Comparison of ENCODE assay signal across 9 mouse cellular contexts in the genomic region with DNA sequence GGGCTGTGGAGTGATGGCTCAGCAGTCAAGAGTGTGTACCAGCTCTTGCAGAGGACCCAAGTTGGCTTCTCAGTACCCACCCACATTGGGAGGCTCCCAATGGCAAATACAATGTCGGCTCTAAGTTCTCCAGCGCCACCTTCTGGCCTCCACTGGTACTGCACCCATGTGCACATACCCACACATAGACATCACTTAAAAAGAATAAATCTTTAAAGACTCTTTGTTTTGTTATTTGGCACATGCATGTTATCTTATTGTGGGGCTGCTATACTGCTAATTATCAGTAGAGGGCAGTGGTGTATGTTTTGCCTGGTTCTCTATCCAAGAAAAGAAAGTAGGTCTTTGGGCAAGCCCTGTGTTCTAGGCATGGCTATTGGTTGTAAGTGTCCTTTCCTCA.
DNase-seq lines count a peak whose midpoint lies in the region; ATAC-seq and TF ChIP-seq lines count a peak whose summit lies in the region.
"Had no signal": no experiment of that assay in that cellular context is flagged by ENCODE, and none has a peak within 500 bp of the region (broad histone marks: within the 10 kb centered on the region; RNA-seq: fewer than 3 reads in every experiment).

No protein-coding gene starts in this region.

- no peaks in the 10 kb centered on the region; the same call in 1 of the 2 replicates for H3K9me3 ChIP-seq in forebrain, embryonic 11.5 days (ENCODE audit: control insufficient read depth, low read length)
- 0 out of 2 replicates have a peak, but pooled peaks cover 2% of the 10 kb centered on the region for H3K9me3 ChIP-seq in forebrain, embryonic 14.5 days (replicated peaks; ENCODE audit: control insufficient read depth, low read length)
- H3K9me3 ChIP-seq in liver, embryonic 14.5 days (ENCODE audit: control insufficient read depth, low read length): no peaks in the 10 kb centered on the region

- 30% methylated on average over 2 of the region's 2 CpGs for WGBS in forebrain, embryonic 11.5 days
- WGBS in forebrain, embryonic 14.5 days: 36% methylated on average over 2 of the region's 2 CpGs
- WGBS in liver, embryonic 14.5 days (ENCODE audit: insufficient replicate concordance): 15% methylated on average over 2 of the region's 2 CpGs

- H3K27me3 ChIP-seq in forebrain, embryonic 11.5 days (ENCODE audit: control insufficient read depth, insufficient read depth, low read length): no peaks in the 10 kb centered on the region
- no peaks in the 10 kb centered on the region for H3K27me3 ChIP-seq in forebrain, embryonic 14.5 days (replicated peaks; ENCODE audit: control insufficient read depth, insufficient read depth, low read length)
- no peaks in the 10 kb centered on the region for H3K27me3 ChIP-seq in liver, embryonic 14.5 days (ENCODE audit: control insufficient read depth, insufficient read depth, low read length)

- peak; percentile 78 for TF ChIP-seq CTCF in liver, embryonic 14.5 days (IDR thresholded peaks at IDR 0.05; ENCODE audit: low read depth)

- H3K27ac ChIP-seq in forebrain, embryonic 11.5 days (ENCODE audit: low read depth, low read length): no peak overlapping the region
- H3K27ac ChIP-seq in forebrain, embryonic 14.5 days (ENCODE audit: low read depth, low read length): no peak overlapping the region
- H3K27ac ChIP-seq in liver, embryonic 14.5 days: no peak overlapping the region

- no peak for ATAC-seq in forebrain, embryonic 11.5 days (replicated peaks; ENCODE audit: low FRiP score)
- no peak for ATAC-seq in forebrain, embryonic 14.5 days
- ATAC-seq in liver, embryonic 14.5 days (ENCODE audit: insufficient read depth): no peak

- H3K4me3 ChIP-seq in forebrain, embryonic 11.5 days (ENCODE audit: low read depth, low read length): no peak overlapping the region
- no peak overlapping the region for H3K4me3 ChIP-seq in forebrain, embryonic 14.5 days (ENCODE audit: low read depth, low read length)
- no peak overlapping the region for H3K4me3 ChIP-seq in liver, embryonic 14.5 days (ENCODE audit: insufficient read depth in 1 of 2, low read depth in 2 of 2, low read length in 2 of 2)

- peak; percentile 69 for DNase-seq in forebrain, embryonic 11.5 days (ENCODE audit: low spot score)
- DNase-seq in forebrain, embryonic 14.5 days (ENCODE audit: low spot score): no peak
- peak; percentile 20 for DNase-seq in thymus, postnatal 14 days
- no peak for DNase-seq in thymus, postnatal 25 days
- no peak for DNase-seq in liver, embryonic 14.5 days (ENCODE audit: low read depth in 3 of 3, low spot score in 3 of 3)
- no peak for DNase-seq in right cerebral cortex, postnatal 36 days (ENCODE audit: low spot score in 2 of 2)
- no peak for DNase-seq in spleen, postnatal 4 days (ENCODE audit: low spot score in 2 of 2)
- no peak for DNase-seq in adrenal gland, postnatal 14 days

- TF ChIP-seq EP300 in liver, embryonic 14.5 days (IDR thresholded peaks at IDR 0.05; ENCODE audit: low read depth): no peak

- H3K9ac ChIP-seq in forebrain, embryonic 11.5 days (ENCODE audit: low read length): no peak overlapping the region
- no peak overlapping the region for H3K9ac ChIP-seq in forebrain, embryonic 14.5 days (ENCODE audit: low read length)
- H3K9ac ChIP-seq in liver, embryonic 14.5 days (replicated peaks): no peak overlapping the region

- H3K36me3 ChIP-seq in forebrain, embryonic 11.5 days (ENCODE audit: control insufficient read depth, insufficient read depth, low read length): no peaks in the 10 kb centered on the region
- no peaks in the 10 kb centered on the region for H3K36me3 ChIP-seq in forebrain, embryonic 14.5 days (ENCODE audit: control insufficient read depth, insufficient read depth, low read length)
- H3K36me3 ChIP-seq in liver, embryonic 14.5 days (replicated peaks; ENCODE audit: control insufficient read depth, insufficient read depth, low read depth): no peaks in the 10 kb centered on the region
- H3K36me3 ChIP-seq: G1E had no signal

- no peak overlapping the region for H3K4me2 ChIP-seq in forebrain, embryonic 11.5 days (ENCODE audit: low read depth, low read length, severe bottlenecking)
- H3K4me2 ChIP-seq in forebrain, embryonic 14.5 days (ENCODE audit: low read length): no peak overlapping the region
- no peak overlapping the region for H3K4me2 ChIP-seq in liver, embryonic 14.5 days (ENCODE audit: low read depth)

- peaks cover 15% of the 10 kb centered on the region for H3K4me1 ChIP-seq in forebrain, embryonic 11.5 days (replicated peaks; ENCODE audit: control insufficient read depth, insufficient read depth, low read length)
- H3K4me1 ChIP-seq in forebrain, embryonic 14.5 days (ENCODE audit: control insufficient read depth, insufficient read depth, low read length): peaks cover 16% of the 10 kb centered on the region; the same call in 1 of the 2 replicates
- no peaks in the 10 kb centered on the region for H3K4me1 ChIP-seq in liver, embryonic 14.5 days (replicated peaks; ENCODE audit: control insufficient read depth in 2 of 2, insufficient read depth in 2 of 2, low read length in 1 of 2)

Comparison
In these comparisons a context has a peak if more than half of its experiments do, and no peak if none do; other contexts are left out.
1. DNase-seq: peak in forebrain, embryonic 11.5 days (single experiment) and thymus, postnatal 14 days (single experiment); none in forebrain, embryonic 14.5 days (single experiment), thymus, postnatal 25 days (single experiment), liver, embryonic 14.5 days (0 of 3), right cerebral cortex, postnatal 36 days (0 of 2), spleen, postnatal 4 days (0 of 2) and adrenal gland, postnatal 14 days (single experiment).